Mouse (Mus musculus) small intestine, adult 2 months (tissue): ENCODE data around the gene Unc79. TPM values are rescaled to one million over a fixed set of nuclear protein-coding genes. Genes with fewer than 3 reads are reported as not detected.

Experiments
- H3K27ac ChIP-seq: fragments of 200-500 bp; 2 replicates; pipeline ENCODE4 v1.5.1; 2012; ENCODE audit warnings: low read depth, low read length, control low read depth, inconsistent platforms; ENCODE audit not compliant: insufficient read depth
- H3K27me3 ChIP-seq: fragments of 200-500 bp; 2 replicates; pipeline ENCODE4 v1.6.1; 2012; ENCODE audit warnings: mild to moderate bottlenecking, moderate library complexity, low read length, inconsistent platforms; ENCODE audit not compliant: control insufficient read depth, insufficient read depth
- H3K36me3 ChIP-seq: fragments of 200-500 bp; 2 replicates; pipeline ENCODE4 v1.6.1; 2012; ENCODE audit warnings: mild to moderate bottlenecking, low read length, control low read depth, inconsistent platforms; ENCODE audit not compliant: control insufficient read depth, insufficient read depth
- H3K4me1 ChIP-seq: fragments of 200-500 bp; 2 replicates; pipeline ENCODE4 v1.6.1; 2012; ENCODE audit warnings: low read length, inconsistent platforms, mixed read lengths; ENCODE audit not compliant: control insufficient read depth, insufficient read depth, insufficient read length
- H3K4me3 ChIP-seq: fragments of 200-500 bp; 2 replicates; pipeline ENCODE4 v1.5.1; 2012; ENCODE audit warnings: low read depth, mild to moderate bottlenecking, control low read depth, inconsistent platforms, low read length, moderate library complexity
- CTCF ChIP-seq: fragments of 200-500 bp; IDR thresholded peaks from 2 replicates; pipeline ENCODE4 v1.5.1; 2012; ENCODE audit warnings: low read depth, mild to moderate bottlenecking, control low read depth, inconsistent platforms, low read length, moderate library complexity, mixed read lengths; ENCODE audit not compliant: insufficient replicate concordance, insufficient read length; ENCODE audit errors: extremely low read depth
- POLR2A ChIP-seq: fragments of 200-500 bp; IDR thresholded peaks from 2 replicates; pipeline ENCODE4 v1.6.1; 2012; ENCODE audit warnings: low read depth, mild to moderate bottlenecking, control low read depth, inconsistent platforms, low read length, moderate library complexity
- WGBS: fragments of 180-500 bp; shearing (Covaris S2); methylation state at CpG from one replicate; pipeline ENCODE4 v1.1.7; 2018; 5-methylcytosine and 5-hydroxymethylcytosine counted together
- polyA plus RNA-seq: library from polyadenylated mRNA; depleted of rRNA; stranded (reverse); fragments of >200 nt; gene quantifications from 2 replicates; pipeline ENCODE4 v1.2.3, GENCODE M21; 2012

Unc79 gene
- polyA plus RNA-seq, 1 experiment = 0.23 TPM

- H3K4me3 ChIP-seq = no peak overlapping the region
- H3K27ac ChIP-seq = no peak overlapping the region
- H3K36me3 ChIP-seq = no peaks in the 10 kb centered on the region
- no peaks in the 10 kb centered on the region for H3K27me3 ChIP-seq
- TF ChIP-seq CTCF (peak; percentile 11; the same call in 1 of the 2 replicates), POLR2A (no peak)
- H3K4me1 ChIP-seq = 0 out of 2 replicates have a peak, but pooled peaks cover 1% of the 10 kb centered on the region
- 51% methylated on average over 5 of the region's 5 CpGs for WGBS
Measured at GRCm38 (mm10) chr12:103100088-103100487, 151.4 kb downstream of the Unc79 start.

GRCm38 (mm10) chr12:103103041-103103440, 154.4 kb downstream of the Unc79 start:
- Histone ChIP-seq H3K36me3 (no peaks in the 10 kb centered on the region), H3K4me1 (0 out of 2 replicates have a peak, but pooled peaks cover 1% of the 10 kb centered on the region), H3K27ac (no peak overlapping the region), H3K27me3 (no peaks in the 10 kb centered on the region), H3K4me3 (no peak overlapping the region)
- TF ChIP-seq POLR2A (no peak), CTCF (no peak)
- 61% methylated on average over 2 of the region's 2 CpGs for WGBS

GRCm38 (mm10) chr12:103103601-103104000, 154.9 kb downstream of the Unc79 start:
- H3K36me3 ChIP-seq = no peaks in the 10 kb centered on the region
- no peak overlapping the region for H3K4me3 ChIP-seq
- H3K4me1 ChIP-seq = 0 out of 2 replicates have a peak, but pooled peaks cover 1% of the 10 kb centered on the region
- no peak overlapping the region for H3K27ac ChIP-seq
- no peaks in the 10 kb centered on the region for H3K27me3 ChIP-seq
- TF ChIP-seq POLR2A (no peak), CTCF (no peak)
- WGBS = 13% methylated on average over 5 of the region's 5 CpGs

GRCm38 (mm10) chr12:103109301-103109700, 160.6 kb downstream of the Unc79 start:
- no peaks in the 10 kb centered on the region for H3K36me3 ChIP-seq
- TF ChIP-seq POLR2A = no peak
- H3K4me1 ChIP-seq = no peaks in the 10 kb centered on the region
- no peaks in the 10 kb centered on the region for H3K27me3 ChIP-seq
- WGBS = 86% methylated on average over 7 of the region's 7 CpGs
- H3K27ac ChIP-seq = no peak overlapping the region
- H3K4me3 ChIP-seq = no peak overlapping the region

GRCm38 (mm10) chr12:103116639-103117038, 168.0 kb downstream of the Unc79 start:
- Histone ChIP-seq H3K27me3 (no peaks in the 10 kb centered on the region), H3K4me1 (no peaks in the 10 kb centered on the region), H3K4me3 (no peak overlapping the region), H3K36me3 (no peaks in the 10 kb centered on the region), H3K27ac (no peak overlapping the region)
- WGBS = 73% methylated on average over 8 of the region's 8 CpGs
- no peak for TF ChIP-seq POLR2A
- no peak for TF ChIP-seq CTCF

GRCm38 (mm10) chr12:103117517-103118193, 169.0 kb downstream of the Unc79 start:
- Histone ChIP-seq H3K4me3 (no peak overlapping the region), H3K27me3 (no peaks in the 10 kb centered on the region), H3K27ac (no peak overlapping the region), H3K36me3 (no peaks in the 10 kb centered on the region), H3K4me1 (no peaks in the 10 kb centered on the region)
- TF ChIP-seq CTCF = no peak
- TF ChIP-seq POLR2A = no peak
- WGBS = 76% methylated on average over 10 of the region's 10 CpGs

GRCm38 (mm10) chr12:103121928-103122327, 173.3 kb downstream of the Unc79 start:
- no peaks in the 10 kb centered on the region for H3K27me3 ChIP-seq
- WGBS = 85% methylated on average over 5 of the region's 5 CpGs
- TF ChIP-seq CTCF (no peak), POLR2A (no peak)
- H3K36me3 ChIP-seq = no peaks in the 10 kb centered on the region
- no peaks in the 10 kb centered on the region for H3K4me1 ChIP-seq
- no peak overlapping the region for H3K4me3 ChIP-seq
- no peak overlapping the region for H3K27ac ChIP-seq
